Mouse (Mus musculus): ENCODE results near the gene Abca3. TPM values are rescaled to one million over a fixed set of nuclear protein-coding genes. Genes with fewer than 3 reads are reported as not detected.

The Abca3 gene
- polyA plus RNA-seq, 1 experiment from 2014 or later = 23.4 TPM

DNA sequence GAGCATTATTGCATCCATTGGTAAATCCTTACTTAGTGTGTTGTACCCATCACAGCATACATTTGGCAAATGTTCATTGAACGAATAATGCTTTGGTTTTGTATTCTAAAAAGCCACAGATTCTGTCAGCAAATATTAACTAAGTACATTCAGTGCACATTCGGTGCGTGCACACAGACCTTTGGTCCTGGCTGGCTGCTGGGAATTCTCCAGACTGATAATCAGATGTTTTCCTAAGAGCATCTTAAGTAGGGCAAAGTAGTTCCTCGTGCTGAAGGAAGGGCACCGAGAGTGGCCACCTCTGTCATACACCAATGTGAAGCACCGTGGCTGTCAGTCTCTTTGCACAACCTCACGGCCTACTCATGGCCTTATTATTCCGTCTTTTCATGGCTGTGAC is 7.3 kb downstream of the Abca3 start:
- no peak overlapping the region for H3K27ac ChIP-seq

GRCm38 (mm10) chr17:24359903-24360302 is 8.2 kb downstream of the Abca3 start:
- H3K27ac ChIP-seq = no peak overlapping the region
- no peak overlapping the region for H3K9ac ChIP-seq
- no peak for ATAC-seq (ENCODE audit: low FRiP score)
- no peak overlapping the region for H3K4me3 ChIP-seq
- no peaks in the 10 kb centered on the region for H3K9me3 ChIP-seq
- peaks cover 22% of the 10 kb centered on the region for H3K36me3 ChIP-seq
- H3K27me3 ChIP-seq = no peaks in the 10 kb centered on the region
- WGBS = 86% methylated on average over 2 of the region's 2 CpGs
- no peak overlapping the region for H3K4me2 ChIP-seq
- peaks cover 11% of the 10 kb centered on the region for H3K4me1 ChIP-seq (replicated peaks)

More for the DNA sequence above, 7.3 kb downstream of the Abca3 start:
- H3K4me1 ChIP-seq (replicated peaks) = peaks cover 18% of the 10 kb centered on the region
- no peaks in the 10 kb centered on the region for H3K27me3 ChIP-seq
- no peak overlapping the region for H3K4me2 ChIP-seq
- ATAC-seq (ENCODE audit: low FRiP score) = no peak
- H3K36me3 ChIP-seq = peaks cover 13% of the 10 kb centered on the region
- WGBS = 91% methylated on average over 8 of the region's 8 CpGs
- H3K4me3 ChIP-seq = no peak overlapping the region
- no peak overlapping the region for H3K9ac ChIP-seq
- H3K9me3 ChIP-seq = no peaks in the 10 kb centered on the region

DNA sequence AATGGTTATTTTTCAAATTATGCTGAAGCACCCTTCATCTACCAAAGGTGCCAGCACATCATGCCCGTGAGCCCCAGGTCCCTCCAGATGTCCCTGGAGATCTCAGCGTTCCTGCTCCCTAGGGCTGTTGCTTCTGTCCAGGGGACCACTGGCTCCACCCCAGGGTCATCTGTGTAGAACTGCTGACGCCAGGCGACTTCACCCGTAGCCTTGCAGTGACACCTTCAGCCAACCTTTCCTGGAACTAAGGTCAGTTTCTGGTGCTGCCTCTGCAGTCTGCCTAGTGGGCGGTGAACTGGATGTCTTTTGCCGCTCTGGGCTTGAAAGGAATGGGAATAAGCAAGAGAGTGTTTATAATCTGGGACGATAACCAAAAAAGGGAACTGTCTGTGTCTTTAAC is 9.1 kb downstream of the Abca3 start:
- Histone ChIP-seq H3K4me2 (no peak overlapping the region), H3K27me3 (no peaks in the 10 kb centered on the region), H3K36me3 (peaks cover 31% of the 10 kb centered on the region), H3K9ac (no peak overlapping the region), H3K27ac (no peak overlapping the region), H3K4me1 (replicated peaks) (peaks cover 4% of the 10 kb centered on the region), H3K4me3 (no peak overlapping the region), H3K9me3 (no peaks in the 10 kb centered on the region)
- WGBS = 90% methylated on average over 8 of the region's 8 CpGs
- ATAC-seq (ENCODE audit: low FRiP score) = no peak

DNA sequence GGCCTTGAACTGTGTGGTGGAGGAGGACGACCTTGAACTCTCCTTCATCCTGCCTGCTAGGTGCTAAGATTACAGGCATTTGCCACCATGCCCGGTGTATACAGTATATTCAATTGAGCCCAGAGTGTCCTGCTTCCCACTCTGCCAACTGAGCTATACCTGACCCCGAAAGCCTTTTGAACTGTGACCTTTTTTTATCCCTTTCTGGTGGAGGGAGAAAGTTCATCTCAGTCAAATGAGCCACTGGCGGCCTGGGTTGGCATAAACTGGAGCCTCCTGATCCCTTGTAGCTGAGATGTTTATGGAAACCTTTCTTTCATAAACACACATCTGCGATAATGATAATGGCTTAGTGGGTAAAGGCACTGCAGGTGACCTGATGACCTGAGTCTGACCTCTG is 9.5 kb downstream of the Abca3 start:
- Histone ChIP-seq H3K27me3 (no peaks in the 10 kb centered on the region), H3K9ac (no peak overlapping the region), H3K9me3 (no peaks in the 10 kb centered on the region), H3K4me1 (replicated peaks) (no peaks in the 10 kb centered on the region), H3K4me3 (no peak overlapping the region), H3K27ac (no peak overlapping the region), H3K4me2 (no peak overlapping the region), H3K36me3 (peaks cover 36% of the 10 kb centered on the region)
- ATAC-seq (ENCODE audit: low FRiP score) = no peak
- WGBS = 87% methylated on average over 5 of the region's 5 CpGs

- Histone ChIP-seq H3K27ac (no peak overlapping the region), H3K27me3 (no peaks in the 10 kb centered on the region), H3K4me2 (no peak overlapping the region), H3K4me3 (no peak overlapping the region), H3K36me3 (peaks cover 48% of the 10 kb centered on the region), H3K9me3 (no peaks in the 10 kb centered on the region), H3K4me1 (replicated peaks) (no peaks in the 10 kb centered on the region), H3K9ac (no peak overlapping the region)
- 74% methylated on average over 9 of the region's 9 CpGs for WGBS
- no peak for ATAC-seq (ENCODE audit: low FRiP score)
Observed at GRCm38 (mm10) chr17:24362527-24362926, 10.8 kb downstream of the Abca3 start.

- WGBS = 86% methylated on average over 9 of the region's 9 CpGs
- H3K4me1 ChIP-seq (replicated peaks) = no peaks in the 10 kb centered on the region
- no peak overlapping the region for H3K4me2 ChIP-seq
- H3K4me3 ChIP-seq = no peak overlapping the region
- no peak for ATAC-seq (ENCODE audit: low FRiP score)
- H3K36me3 ChIP-seq = peaks cover 50% of the 10 kb centered on the region
- no peaks in the 10 kb centered on the region for H3K27me3 ChIP-seq
- no peak overlapping the region for H3K27ac ChIP-seq
- H3K9me3 ChIP-seq = no peaks in the 10 kb centered on the region
- no peak overlapping the region for H3K9ac ChIP-seq
Observed at GRCm38 (mm10) chr17:24364461-24364860, 12.7 kb downstream of the Abca3 start.

DNA sequence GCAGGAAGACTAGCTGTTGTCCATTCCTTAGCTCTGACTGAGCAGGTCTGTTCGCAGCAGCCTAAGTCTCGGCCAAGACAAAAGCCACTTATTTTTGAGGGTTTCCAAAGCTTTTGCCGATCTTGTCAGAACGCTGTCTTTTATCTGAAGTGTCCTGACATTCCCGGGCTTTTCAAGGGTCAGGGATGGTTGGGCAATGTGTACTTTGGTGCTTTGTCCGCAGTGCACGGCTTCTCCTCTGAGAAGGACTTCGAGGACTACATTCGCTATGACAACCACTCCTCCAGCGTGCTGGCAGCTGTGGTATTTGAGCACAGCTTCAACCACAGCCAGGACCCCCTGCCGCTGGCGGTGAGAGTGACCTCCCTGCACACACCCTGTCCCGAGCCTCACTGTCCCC is 14.1 kb downstream of the Abca3 start:
- no peak overlapping the region for H3K27ac ChIP-seq
- no peaks in the 10 kb centered on the region for H3K4me1 ChIP-seq (replicated peaks)
- 31% methylated on average over 13 of the region's 13 CpGs for WGBS
- no peaks in the 10 kb centered on the region for H3K9me3 ChIP-seq
- H3K4me3 ChIP-seq = no peak overlapping the region
- H3K36me3 ChIP-seq = peaks cover 60% of the 10 kb centered on the region
- no peaks in the 10 kb centered on the region for H3K27me3 ChIP-seq
- H3K4me2 ChIP-seq = no peak overlapping the region
- ATAC-seq (ENCODE audit: low FRiP score) = no peak
- H3K9ac ChIP-seq = no peak overlapping the region

DNA sequence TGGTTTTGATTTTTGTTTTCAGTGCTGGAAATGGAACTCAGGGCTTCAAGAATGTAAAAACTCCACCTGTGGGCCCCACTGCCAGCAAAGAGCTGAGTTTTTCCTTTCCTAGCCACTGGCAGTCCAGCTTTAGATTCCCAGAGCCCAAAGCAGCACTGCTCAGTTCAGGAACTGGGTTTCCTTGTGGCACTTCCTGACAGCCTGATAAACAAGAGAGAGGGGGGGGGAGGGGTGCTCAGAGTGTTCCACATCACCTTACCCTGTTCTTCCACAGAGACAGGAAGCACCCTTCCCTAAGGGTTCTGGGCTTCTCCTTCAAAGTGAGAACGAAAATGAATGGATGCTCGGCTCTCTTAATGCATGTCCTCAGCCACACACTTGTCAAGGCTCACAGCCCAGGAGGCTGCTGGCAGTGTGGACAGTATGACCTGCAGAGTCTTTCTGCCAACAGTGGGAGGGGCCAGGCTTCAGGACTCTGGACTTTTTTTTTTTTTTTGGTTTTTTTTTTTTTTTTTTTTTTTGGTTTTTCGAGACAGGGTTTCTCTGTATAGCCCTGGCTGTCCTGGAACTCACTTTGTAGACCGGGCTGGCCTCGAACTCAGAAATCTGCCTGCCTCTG is 23.5 kb downstream of the Abca3 start:
- no peaks in the 10 kb centered on the region for H3K9me3 ChIP-seq
- peaks cover 93% of the 10 kb centered on the region for H3K36me3 ChIP-seq
- WGBS = 81% methylated on average over 5 of the region's 5 CpGs
- H3K4me1 ChIP-seq (replicated peaks) = no peaks in the 10 kb centered on the region
- H3K9ac ChIP-seq = no peak overlapping the region
- H3K27me3 ChIP-seq = no peaks in the 10 kb centered on the region
- no peak overlapping the region for H3K4me2 ChIP-seq
- no peak overlapping the region for H3K4me3 ChIP-seq
- ATAC-seq (ENCODE audit: low FRiP score) = no peak
- H3K27ac ChIP-seq = no peak overlapping the region

GRCm38 (mm10) chr17:24375886-24376285 is 24.1 kb downstream of the Abca3 start:
- Histone ChIP-seq H3K9me3 (no peaks in the 10 kb centered on the region), H3K4me2 (no peak overlapping the region), H3K4me1 (replicated peaks) (no peaks in the 10 kb centered on the region), H3K27me3 (no peaks in the 10 kb centered on the region), H3K27ac (no peak overlapping the region), H3K36me3 (peaks cover 87% of the 10 kb centered on the region), H3K9ac (no peak overlapping the region), H3K4me3 (no peak overlapping the region)
- 92% methylated on average over 6 of the region's 6 CpGs for WGBS
- no peak for ATAC-seq (ENCODE audit: low FRiP score)

GRCm38 (mm10) chr17:24378496-24378895 is 26.7 kb downstream of the Abca3 start:
- 89% methylated on average over 2 of the region's 2 CpGs for WGBS
- H3K36me3 ChIP-seq = peaks cover 85% of the 10 kb centered on the region
- no peaks in the 10 kb centered on the region for H3K9me3 ChIP-seq

DNA sequence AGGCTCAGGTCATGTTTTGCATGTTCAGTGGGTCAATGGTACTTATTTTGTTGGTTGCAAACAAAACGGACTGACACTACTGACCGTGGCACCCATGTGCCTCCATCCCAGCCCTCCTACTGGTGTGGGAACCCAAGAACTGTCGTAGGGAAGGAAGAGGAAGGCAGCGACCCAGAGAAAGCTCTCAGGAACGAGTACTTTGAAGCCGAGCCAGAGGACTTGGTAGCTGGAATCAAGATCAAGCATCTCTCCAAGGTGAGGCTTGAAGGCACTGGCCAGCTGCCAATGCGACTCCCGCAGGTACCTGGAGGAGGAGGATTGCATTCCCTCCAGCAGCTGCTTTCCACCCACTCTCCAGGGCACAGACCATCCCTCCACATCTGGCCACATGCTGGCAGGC is 32.0 kb downstream of the Abca3 start:
- no peak overlapping the region for H3K27ac ChIP-seq
- H3K4me1 ChIP-seq (replicated peaks) = no peaks in the 10 kb centered on the region
- no peak overlapping the region for H3K4me3 ChIP-seq
- H3K36me3 ChIP-seq = peaks cover 87% of the 10 kb centered on the region
- no peaks in the 10 kb centered on the region for H3K27me3 ChIP-seq
- no peak overlapping the region for H3K9ac ChIP-seq
- WGBS = 87% methylated on average over 8 of the region's 8 CpGs
- no peak overlapping the region for H3K4me2 ChIP-seq
- H3K9me3 ChIP-seq = no peaks in the 10 kb centered on the region
- ATAC-seq (ENCODE audit: low FRiP score) = no peak

More at GRCm38 (mm10) chr17:24378496-24378895, 26.7 kb downstream of the Abca3 start:
- no peak overlapping the region for H3K9ac ChIP-seq
- H3K4me3 ChIP-seq = no peak overlapping the region
- no peak overlapping the region for H3K4me2 ChIP-seq
- H3K4me1 ChIP-seq (replicated peaks) = no peaks in the 10 kb centered on the region
- H3K27me3 ChIP-seq = no peaks in the 10 kb centered on the region
- no peak for ATAC-seq (ENCODE audit: low FRiP score)
- H3K27ac ChIP-seq = no peak overlapping the region

DNA sequence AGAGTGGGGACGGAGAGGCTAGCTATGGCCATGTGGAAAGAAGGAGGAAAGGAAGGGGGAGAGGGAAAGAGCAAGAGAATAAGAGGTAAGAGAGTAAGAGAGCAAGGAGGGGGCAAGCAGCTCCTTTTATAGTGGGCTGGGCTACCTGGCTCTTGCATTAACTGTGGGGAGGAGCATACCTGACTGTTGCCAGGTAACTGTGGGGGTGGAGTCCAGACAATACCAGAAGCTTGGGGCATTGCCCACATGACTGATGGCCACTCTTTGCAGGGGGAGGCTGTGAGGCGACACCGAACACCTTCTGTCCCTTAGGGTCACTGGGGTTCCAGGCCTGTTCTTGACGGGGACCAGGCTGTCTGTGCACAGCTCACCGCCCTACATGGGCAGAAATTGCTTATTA is 37.0 kb downstream of the Abca3 start:
- no peak for ATAC-seq (ENCODE audit: low FRiP score)
- Histone ChIP-seq H3K4me1 (replicated peaks) (no peaks in the 10 kb centered on the region), H3K36me3 (peaks cover 94% of the 10 kb centered on the region), H3K9me3 (no peaks in the 10 kb centered on the region), H3K27ac (no peak overlapping the region), H3K4me2 (no peak overlapping the region), H3K27me3 (no peaks in the 10 kb centered on the region), H3K9ac (no peak overlapping the region), H3K4me3 (no peak overlapping the region)
- WGBS = 81% methylated on average over 5 of the region's 5 CpGs

DNA sequence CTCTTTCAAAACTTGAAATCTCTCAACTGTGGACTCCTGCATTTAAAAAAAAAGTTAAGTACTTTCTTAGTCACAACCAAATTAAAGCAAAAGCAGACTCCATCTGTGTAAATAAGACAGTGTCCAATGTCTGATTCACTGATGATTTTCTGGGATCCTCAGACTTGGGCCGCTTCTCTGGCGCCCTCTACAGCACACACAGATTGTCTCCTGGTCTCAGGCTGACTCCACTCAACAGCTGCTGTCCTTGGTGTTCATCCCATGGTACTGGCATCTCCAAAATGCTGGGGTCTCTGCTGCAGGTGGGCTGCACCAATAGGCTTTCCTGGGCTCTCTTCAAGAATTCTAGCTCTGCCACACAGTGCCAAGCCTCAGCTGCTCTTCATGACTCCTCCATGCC is 38.1 kb downstream of the Abca3 start:
- whole genome bisulfite sequencing = 6% methylated on average over 2 of the region's 2 CpGs
- Histone ChIP-seq H3K9me3 (no peaks in the 10 kb centered on the region), H3K4me3 (no peak overlapping the region), H3K36me3 (peaks cover 89% of the 10 kb centered on the region), H3K4me2 (no peak overlapping the region), H3K4me1 (replicated peaks) (no peaks in the 10 kb centered on the region), H3K27ac (no peak overlapping the region), H3K27me3 (no peaks in the 10 kb centered on the region), H3K9ac (no peak overlapping the region)
- no peak for ATAC-seq (ENCODE audit: low FRiP score)
